10 mouse cellular contexts compared by ENCODE assay signal in genomic region chr2:26638039-26638438, GRCm38 (mm10). TPM values are rescaled to one million over a fixed set of nuclear protein-coding genes. Genes with fewer than 3 reads are reported as not detected.
DNase-seq lines count a peak whose midpoint lies in the region; ATAC-seq lines count a peak whose summit lies in the region.
"Had no signal": no experiment of that assay in that cellular context is flagged by ENCODE, and none has a peak within 500 bp of the region (broad histone marks: within the 10 kb centered on the region; RNA-seq: fewer than 3 reads in every experiment).

No protein-coding gene starts in this region.

- DNase-seq in heart, postnatal 4 days: no peak
- DNase-seq in ZHBTc4 (ENCODE audit: low read depth, low spot score): peak; percentile 54
- DNase-seq in right cerebral cortex, postnatal 36 days (ENCODE audit: low spot score in 2 of 2): no peak
- no peak for DNase-seq in adrenal gland, postnatal 36 days
- DNase-seq in embryo, embryonic 10.5 days (ENCODE audit: low spot score): no peak

- no peaks in the 10 kb centered on the region for H3K9me3 ChIP-seq in heart, embryonic 13.5 days
- H3K9me3 ChIP-seq in hindbrain, embryonic 13.5 days: no peaks in the 10 kb centered on the region
- no peaks in the 10 kb centered on the region for H3K9me3 ChIP-seq in midbrain, embryonic 12.5 days

- peak overlapping the region; percentile 99 for H3K4me3 ChIP-seq in heart, embryonic 13.5 days
- H3K4me3 ChIP-seq in hindbrain, embryonic 13.5 days: peak overlapping the region; percentile 95; the same call in 1 of the 2 replicates
- peak overlapping the region; percentile 94; the same call in 1 of the 2 replicates for H3K4me3 ChIP-seq in midbrain, embryonic 12.5 days

- H3K4me2 ChIP-seq in heart, embryonic 13.5 days: peak overlapping the region; percentile 90
- peak overlapping the region; percentile 72 for H3K4me2 ChIP-seq in hindbrain, embryonic 13.5 days
- peak overlapping the region; percentile 84; the same call in 1 of the 2 replicates for H3K4me2 ChIP-seq in midbrain, embryonic 12.5 days (replicated peaks)

- 67% methylated on average over 5 of the region's 5 CpGs for WGBS in heart, embryonic 13.5 days
- WGBS in hindbrain, embryonic 13.5 days: 81% methylated on average over 5 of the region's 5 CpGs
- 89% methylated on average over 5 of the region's 5 CpGs for WGBS in midbrain, embryonic 12.5 days

- peaks cover 40% of the 10 kb centered on the region for H3K4me1 ChIP-seq in heart, embryonic 13.5 days
- peaks cover 55% of the 10 kb centered on the region for H3K4me1 ChIP-seq in hindbrain, embryonic 13.5 days (replicated peaks)
- peaks cover 28% of the 10 kb centered on the region for H3K4me1 ChIP-seq in midbrain, embryonic 12.5 days

- H3K27me3 ChIP-seq in heart, embryonic 13.5 days (replicated peaks): no peaks in the 10 kb centered on the region
- H3K27me3 ChIP-seq in hindbrain, embryonic 13.5 days: no peaks in the 10 kb centered on the region
- H3K27me3 ChIP-seq in midbrain, embryonic 12.5 days: no peaks in the 10 kb centered on the region

- H3K36me3 ChIP-seq in heart, embryonic 13.5 days: peaks cover 55% of the 10 kb centered on the region
- H3K36me3 ChIP-seq in hindbrain, embryonic 13.5 days: peaks cover 54% of the 10 kb centered on the region
- H3K36me3 ChIP-seq in midbrain, embryonic 12.5 days: peaks cover 41% of the 10 kb centered on the region

- peak overlapping the region; percentile 99; the same call in 1 of the 2 replicates for H3K9ac ChIP-seq in heart, embryonic 13.5 days
- H3K9ac ChIP-seq in hindbrain, embryonic 13.5 days: peak overlapping the region; percentile 96
- peak overlapping the region; percentile 0; the same call in 1 of the 2 replicates for H3K9ac ChIP-seq in midbrain, embryonic 12.5 days (replicated peaks)

- 0 out of 2 replicates have a peak overlapping the region, but pooled peaks have one; percentile 12 for H3K27ac ChIP-seq in heart, embryonic 13.5 days (replicated peaks)
- H3K27ac ChIP-seq in hindbrain, embryonic 13.5 days: no peak overlapping the region
- H3K27ac ChIP-seq in midbrain, embryonic 12.5 days (replicated peaks): no peak overlapping the region

- no peak for ATAC-seq in heart, embryonic 13.5 days (ENCODE audit: extremely low read depth, insufficient number of reproducible peaks, low FRiP score, low TSS enrichment)
- ATAC-seq in hindbrain, embryonic 13.5 days (ENCODE audit: low FRiP score): no peak
- ATAC-seq in midbrain, embryonic 12.5 days (ENCODE audit: low FRiP score, low read depth): no peak

RNA-seq across cellular contexts. Expression of gene Fam69b, which starts 9.8 kb away (rescaled TPM):
- polyA plus RNA-seq in heart, embryonic 13.5 days (2015; fragmentation: Nextera tagmentation; extraction: Ambion mirVana): 17.2 and 18.7 TPM in 2 replicates
- total RNA-seq in heart, postnatal 4 days (2021): 1 to 10 TPM; 6.1 to 7.0 TPM
- 109 and 117 TPM in 2 replicates for polyA plus RNA-seq in hindbrain, embryonic 13.5 days (2015; fragmentation: Nextera tagmentation; extraction: Ambion mirVana)
- 75.1 and 77.5 TPM in 2 replicates for polyA plus RNA-seq in midbrain, embryonic 12.5 days (2016; fragmentation: Nextera tagmentation; extraction: Ambion mirVana)
- total RNA-seq in adrenal gland, postnatal 36 days (2021): 1 to 10 TPM; 5.8 to 8.8 TPM

RNA-seq across cellular contexts. Expression of gene Lcn4, which starts 33.0 kb away (rescaled TPM):
- polyA plus RNA-seq in heart, embryonic 13.5 days (2015; fragmentation: Nextera tagmentation; extraction: Ambion mirVana): not detected in 2 replicates
- not detected for total RNA-seq in heart, postnatal 4 days (2021)
- polyA plus RNA-seq in hindbrain, embryonic 13.5 days (2015; fragmentation: Nextera tagmentation; extraction: Ambion mirVana): not detected in 2 replicates
- not detected in 2 replicates for polyA plus RNA-seq in midbrain, embryonic 12.5 days (2016; fragmentation: Nextera tagmentation; extraction: Ambion mirVana)
- not detected for total RNA-seq in adrenal gland, postnatal 36 days (2021)
- total RNA-seq: common myeloid progenitor, adult 5-6 weeks; layer of hippocampus, adult 18-20 months had no signal

RNA-seq across cellular contexts. Expression of gene Agpat2, which starts 33.8 kb away (rescaled TPM):
- 21.8 and 23.2 TPM in 2 replicates for polyA plus RNA-seq in heart, embryonic 13.5 days (2015; fragmentation: Nextera tagmentation; extraction: Ambion mirVana)
- total RNA-seq in heart, postnatal 4 days (2021): 10 to 100 TPM; 23.9 to 25.4 TPM
- polyA plus RNA-seq in hindbrain, embryonic 13.5 days (2015; fragmentation: Nextera tagmentation; extraction: Ambion mirVana): 6.8 and 7.0 TPM in 2 replicates
- 6.9 and 9.6 TPM in 2 replicates for polyA plus RNA-seq in midbrain, embryonic 12.5 days (2016; fragmentation: Nextera tagmentation; extraction: Ambion mirVana)
- 100 to 1,000 TPM; 301 to 364 TPM for total RNA-seq in adrenal gland, postnatal 36 days (2021)

RNA-seq across cellular contexts. Expression of gene Gm20532, which starts 51.6 kb away (rescaled TPM):
- polyA plus RNA-seq in heart, embryonic 13.5 days (2015; fragmentation: Nextera tagmentation; extraction: Ambion mirVana): not detected in 2 replicates
- not detected for total RNA-seq in heart, postnatal 4 days (2021)
- polyA plus RNA-seq in hindbrain, embryonic 13.5 days (2015; fragmentation: Nextera tagmentation; extraction: Ambion mirVana): not detected in 2 replicates
- not detected in 2 replicates for polyA plus RNA-seq in midbrain, embryonic 12.5 days (2016; fragmentation: Nextera tagmentation; extraction: Ambion mirVana)
- not detected for total RNA-seq in adrenal gland, postnatal 36 days (2021)
- total RNA-seq: common myeloid progenitor, adult 5-6 weeks; layer of hippocampus, adult 18-20 months had no signal

RNA-seq across cellular contexts. Expression of gene Egfl7, which starts 58.2 kb away (rescaled TPM):
- 170 and 185 TPM in 2 replicates for polyA plus RNA-seq in heart, embryonic 13.5 days (2015; fragmentation: Nextera tagmentation; extraction: Ambion mirVana)
- total RNA-seq in heart, postnatal 4 days (2021): 100 to 1,000 TPM; 317 to 343 TPM
- 72.2 and 78.9 TPM in 2 replicates for polyA plus RNA-seq in hindbrain, embryonic 13.5 days (2015; fragmentation: Nextera tagmentation; extraction: Ambion mirVana)
- 50.4 and 64.8 TPM in 2 replicates for polyA plus RNA-seq in midbrain, embryonic 12.5 days (2016; fragmentation: Nextera tagmentation; extraction: Ambion mirVana)
- 100 to 1,000 TPM in 1 of 2 experiments, 10 to 100 TPM in 1; 86.2 to 127 TPM for total RNA-seq in adrenal gland, postnatal 36 days (2021)

Comparison
In these comparisons a context has a peak if more than half of its experiments do, and no peak if none do; other contexts are left out.
1. H3K9ac ChIP-seq: peak in every context shown above with its lines; median percentile 99 in heart, embryonic 13.5 days; 96 in hindbrain, embryonic 13.5 days; 0 in midbrain, embryonic 12.5 days.